Mouse (Mus musculus): ENCODE data around the gene Bag5.
"Not testable (repeated sequence)": the region's sequence is repeated elsewhere in the genome, so short reads cannot be mapped to it uniquely, and the experiment has no call there.

The Bag5 gene

DNA sequence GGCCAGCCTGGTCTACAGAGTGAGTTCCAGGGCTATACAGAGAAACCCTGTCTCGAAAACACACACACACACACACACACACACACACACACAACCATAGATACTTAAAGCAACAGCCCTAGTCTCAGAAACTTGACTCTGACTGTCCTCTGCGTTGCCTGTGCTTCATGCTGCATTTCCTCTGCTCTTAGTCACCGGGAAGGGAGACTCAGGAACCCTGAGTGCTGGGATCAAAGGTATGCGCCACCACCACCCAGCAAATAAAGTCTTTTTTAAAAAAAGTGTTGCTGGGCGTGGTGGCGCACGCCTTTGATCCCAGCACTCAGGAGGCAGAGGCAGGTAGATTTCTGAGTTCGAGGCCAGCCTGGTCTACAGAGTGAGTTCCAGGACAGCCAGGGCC lies 23.6 kb upstream of the Bag5 start:
- DNase-seq (ENCODE audit: extremely low read depth, low read depth): not testable (repeated sequence)

DNA sequence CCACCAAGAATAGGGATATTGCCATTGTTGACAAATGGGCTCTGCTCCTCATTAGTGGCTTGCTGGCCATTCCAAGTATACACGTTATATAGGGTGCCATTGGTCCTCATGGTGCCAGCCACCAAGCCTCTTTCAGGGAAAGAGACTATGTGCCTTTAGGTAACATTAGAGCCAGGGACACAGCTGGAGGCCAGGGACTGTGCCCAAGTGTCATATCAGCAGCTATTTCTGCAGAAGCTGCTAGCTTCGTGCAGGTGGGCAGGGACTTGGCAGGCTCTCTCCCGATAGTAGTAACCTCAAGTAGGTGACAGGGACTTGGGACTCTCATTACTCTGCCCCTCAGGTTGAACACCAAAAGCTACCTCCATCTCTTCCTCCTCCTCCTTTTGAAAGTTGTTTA lies 21.9 kb upstream of the Bag5 start:
- no peak for DNase-seq (ENCODE audit: extremely low read depth, low read depth)

DNA sequence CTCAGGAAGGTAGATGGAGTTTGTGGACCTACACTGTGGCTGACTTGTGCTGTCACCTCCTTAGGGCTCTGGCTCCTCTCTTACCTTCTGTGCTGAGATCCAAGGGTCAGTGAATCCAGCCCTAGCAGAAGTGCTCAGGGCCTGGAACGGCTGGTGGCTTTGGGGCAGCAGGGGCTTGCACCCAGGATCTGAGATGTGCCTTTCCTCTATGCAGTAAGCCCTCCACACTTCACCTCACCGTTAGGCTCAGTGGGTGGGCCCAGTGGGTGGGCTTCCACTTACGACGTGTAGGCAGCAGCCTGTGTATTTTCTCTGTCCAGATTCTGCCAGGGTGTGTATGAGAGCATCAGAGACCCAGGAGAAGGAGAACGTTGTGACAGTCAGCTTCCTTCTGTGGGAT lies 19.9 kb upstream of the Bag5 start:
- no peak for DNase-seq (ENCODE audit: extremely low read depth, low read depth)

DNA sequence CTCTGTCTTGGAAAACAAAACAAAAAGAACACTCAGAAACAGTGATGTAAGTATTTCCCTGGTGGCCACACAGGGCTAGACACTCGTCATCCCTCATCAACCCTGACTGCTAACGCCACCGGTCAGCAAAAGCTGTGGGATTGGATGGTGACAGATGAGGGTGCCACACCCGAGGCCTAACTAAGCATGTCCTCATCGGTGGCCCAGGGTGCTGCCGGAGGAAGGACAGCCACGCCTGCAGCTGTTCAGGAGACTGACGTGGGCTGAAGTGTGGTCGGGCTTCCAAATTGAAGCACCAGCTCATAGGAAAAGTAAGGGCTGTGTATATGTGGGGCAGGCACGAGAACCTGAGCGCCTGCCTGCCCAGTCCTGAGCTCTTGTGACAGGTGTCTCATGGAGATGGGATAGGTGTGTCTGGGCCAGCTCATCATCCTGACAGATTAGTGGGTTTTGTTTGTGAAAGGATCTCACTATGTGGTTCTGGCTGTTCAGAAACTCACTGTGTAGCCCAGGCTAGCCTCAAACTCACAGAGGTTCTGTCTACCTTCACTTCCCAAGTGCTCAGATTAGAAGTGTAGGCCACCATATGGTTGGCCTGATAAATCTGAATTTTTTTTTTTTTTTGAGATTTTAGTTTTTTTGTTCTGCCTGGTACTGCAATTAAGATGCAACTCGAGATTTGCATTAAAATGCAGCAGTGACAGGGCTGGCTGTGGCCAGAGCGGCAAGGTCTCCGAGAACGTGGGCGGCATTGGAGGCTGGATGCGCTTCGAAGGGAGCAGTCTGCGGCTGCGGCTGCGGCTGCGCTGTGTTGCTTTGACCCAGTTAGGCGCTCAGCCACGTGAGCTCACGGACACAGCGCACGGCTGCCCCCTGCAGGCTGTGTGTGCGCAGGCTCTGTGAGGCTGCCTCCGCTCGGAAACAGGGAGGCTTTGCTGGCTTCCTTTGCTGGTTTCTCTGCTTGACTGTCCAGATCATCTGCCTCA lies 19.1 kb upstream of the Bag5 start:
- DNase-seq (ENCODE audit: extremely low read depth, low read depth): peak; percentile 53

DNA sequence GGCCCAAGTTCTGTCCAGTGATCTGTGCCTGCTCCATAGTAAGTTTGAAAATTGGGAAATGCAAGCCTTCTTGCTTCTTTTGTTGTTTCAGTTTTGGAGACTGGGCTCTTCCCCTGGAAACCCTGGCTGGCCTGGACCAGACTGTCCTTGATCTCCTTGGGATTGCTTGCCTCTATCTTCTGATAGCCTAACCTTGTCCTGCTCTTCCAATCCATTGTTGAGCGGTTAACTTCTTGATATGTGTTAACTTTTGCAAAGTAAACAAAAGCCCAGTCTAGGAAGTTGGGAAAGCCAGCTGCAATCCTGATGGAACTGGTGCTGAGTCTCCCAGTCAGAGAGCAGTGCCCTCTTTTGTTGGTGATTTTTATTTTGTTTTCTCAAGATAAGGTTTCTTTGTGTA lies 14.9 kb upstream of the Bag5 start:
- DNase-seq (ENCODE audit: extremely low read depth, low read depth): no peak

DNA sequence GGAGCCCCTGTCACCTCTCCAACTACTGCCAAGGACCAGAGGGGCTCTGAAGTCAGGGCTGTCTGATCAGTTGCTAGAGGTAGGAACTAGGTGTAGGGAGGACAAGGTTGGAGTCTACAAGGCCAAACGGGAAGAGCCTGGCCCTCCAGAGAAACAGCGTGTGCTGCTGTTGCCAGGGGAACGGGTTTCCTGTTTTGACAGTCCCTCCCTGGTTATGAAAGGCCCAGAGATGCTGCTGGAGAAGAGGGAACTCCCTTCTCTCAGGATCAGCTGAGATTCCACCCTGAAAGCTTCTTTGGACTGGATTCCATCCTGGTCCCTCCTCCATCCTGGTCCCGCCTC lies 13.0 kb upstream of the Bag5 start:
- no peak for DNase-seq (ENCODE audit: extremely low read depth, low read depth)

DNA sequence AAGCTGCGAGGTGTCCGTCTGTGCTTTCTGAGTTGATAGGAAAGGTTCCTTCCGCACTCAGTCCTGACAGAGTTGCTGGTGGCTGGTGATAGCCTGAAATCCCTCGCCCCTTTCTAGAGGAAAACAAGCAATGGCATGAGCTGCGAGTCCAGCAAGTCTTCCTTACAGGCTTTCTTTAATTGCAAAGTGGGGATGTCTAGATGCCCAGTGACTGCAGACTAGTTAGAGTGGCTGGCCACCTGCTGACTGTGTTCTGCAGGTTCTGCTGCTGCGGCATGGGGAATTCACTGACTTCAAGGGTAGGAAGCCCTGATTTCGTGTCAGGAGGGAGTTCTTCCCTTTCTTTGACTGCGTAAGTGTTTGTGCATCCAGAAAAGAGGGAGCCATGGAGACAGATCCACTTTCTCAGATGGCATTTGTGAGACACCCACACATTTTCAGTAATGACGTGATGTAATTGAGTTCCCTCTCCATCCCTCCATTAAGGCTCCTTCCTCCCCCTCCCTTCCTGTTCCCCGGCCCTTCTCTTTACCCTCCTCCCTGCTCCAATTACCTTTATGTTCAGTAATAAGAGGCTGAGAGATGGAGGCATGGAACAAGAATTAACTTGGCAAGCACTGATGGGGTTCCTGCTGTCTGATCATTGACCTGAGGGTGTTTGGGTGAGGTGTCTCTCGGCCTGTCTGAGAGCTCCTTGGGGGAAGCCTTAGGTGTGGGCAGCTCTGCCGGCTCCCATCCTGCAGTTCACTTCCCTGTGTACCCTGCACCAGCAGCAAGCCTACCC lies 12.5 kb upstream of the Bag5 start:
- DNase-seq (ENCODE audit: extremely low read depth, low read depth): no peak

DNA sequence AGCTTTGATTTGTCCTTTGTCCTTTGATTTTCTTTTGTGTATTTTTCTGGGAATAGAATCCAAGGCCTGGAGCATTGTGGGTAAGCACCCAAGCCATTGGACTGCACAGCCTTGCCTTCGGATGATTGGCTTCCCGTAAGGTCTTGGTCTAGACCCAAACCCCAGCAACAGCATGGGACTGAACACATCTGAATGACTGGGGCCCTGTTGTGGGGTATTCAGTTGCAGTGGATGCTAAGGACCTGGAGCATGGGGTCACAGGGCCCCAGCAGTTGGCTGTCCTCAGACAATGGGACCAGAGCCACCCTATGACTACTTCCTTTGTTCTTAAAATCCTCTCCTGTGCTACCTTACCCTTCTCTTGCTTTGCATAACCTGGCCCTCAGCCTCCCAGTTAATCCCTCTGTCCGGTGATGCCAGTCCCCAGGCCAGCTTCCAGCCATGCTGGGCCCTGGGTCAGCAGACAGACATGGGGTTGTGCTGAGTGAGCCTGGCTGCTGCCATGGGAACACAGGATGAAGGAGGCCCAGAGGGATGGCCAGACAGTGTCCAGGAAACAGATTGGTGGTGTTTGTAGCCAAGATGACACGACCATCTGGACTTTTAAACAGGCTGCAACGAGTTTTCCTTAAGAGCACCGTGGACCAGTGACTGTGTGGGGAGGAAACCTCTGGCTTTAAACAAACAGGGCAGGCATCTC lies 11.7 kb upstream of the Bag5 start:
- DNase-seq (ENCODE audit: extremely low read depth, low read depth): no peak

DNA sequence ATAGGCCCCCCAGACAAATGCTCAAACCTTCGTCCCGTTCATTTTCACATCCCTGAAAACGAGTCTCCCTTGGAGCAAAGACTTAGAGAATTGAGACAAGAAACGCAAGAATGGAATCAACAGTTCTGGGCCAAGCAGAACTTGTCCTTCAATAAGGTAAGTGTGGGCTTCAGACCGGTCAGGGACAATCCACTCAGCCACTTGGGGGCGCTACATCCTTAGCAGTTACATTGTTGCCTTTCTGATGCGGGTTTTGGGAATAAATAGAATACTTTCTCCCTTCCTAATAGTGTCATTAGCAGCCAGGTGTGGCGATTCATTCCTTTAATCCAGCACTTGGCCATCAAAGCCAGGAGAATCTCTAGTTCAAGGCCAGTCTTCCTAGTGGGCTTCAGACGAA lies 9.6 kb upstream of the Bag5 start:
- DNase-seq (ENCODE audit: extremely low read depth, low read depth): no peak

DNA sequence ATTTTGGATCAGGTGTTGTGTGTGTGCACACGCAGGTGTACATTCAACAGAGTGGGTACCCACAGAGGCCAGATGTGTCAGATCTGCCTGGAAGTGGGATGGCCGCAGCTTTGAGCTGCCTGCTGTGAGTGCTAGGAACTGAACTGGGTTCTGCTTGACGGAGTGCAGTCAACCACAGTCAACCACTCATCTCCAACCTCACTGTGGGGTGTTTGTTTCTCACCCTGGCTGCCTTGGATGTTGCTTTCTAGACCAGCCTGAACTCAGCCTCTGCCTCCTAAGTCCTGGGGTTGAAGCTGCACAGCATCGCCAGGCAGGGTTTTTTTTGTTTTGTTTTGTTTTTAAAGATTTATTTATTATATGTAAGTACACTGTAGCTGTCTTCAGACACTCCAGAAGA lies 7.2 kb upstream of the Bag5 start:
- DNase-seq (ENCODE audit: extremely low read depth, low read depth): no peak

DNA sequence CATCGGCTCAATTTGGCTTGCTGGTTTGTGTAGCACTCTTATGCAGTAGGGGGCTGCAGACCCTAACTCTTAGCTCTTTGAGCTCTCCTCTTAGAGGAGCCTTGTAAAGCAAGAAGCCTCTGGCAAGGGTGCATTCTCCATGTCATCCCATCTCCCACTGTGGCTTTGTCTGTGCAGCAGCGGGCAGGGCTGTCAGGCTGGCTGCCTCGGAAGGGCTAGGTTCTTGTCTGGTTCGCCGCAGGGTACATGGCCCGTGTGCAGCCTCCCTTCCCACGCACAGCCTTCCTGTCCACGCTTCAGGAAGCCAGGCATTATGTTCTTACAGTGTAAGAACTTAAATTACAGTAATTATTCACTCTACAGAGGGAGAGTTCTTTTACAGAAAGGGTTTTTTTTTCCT lies 5.6 kb upstream of the Bag5 start:
- DNase-seq (ENCODE audit: extremely low read depth, low read depth): no peak

DNA sequence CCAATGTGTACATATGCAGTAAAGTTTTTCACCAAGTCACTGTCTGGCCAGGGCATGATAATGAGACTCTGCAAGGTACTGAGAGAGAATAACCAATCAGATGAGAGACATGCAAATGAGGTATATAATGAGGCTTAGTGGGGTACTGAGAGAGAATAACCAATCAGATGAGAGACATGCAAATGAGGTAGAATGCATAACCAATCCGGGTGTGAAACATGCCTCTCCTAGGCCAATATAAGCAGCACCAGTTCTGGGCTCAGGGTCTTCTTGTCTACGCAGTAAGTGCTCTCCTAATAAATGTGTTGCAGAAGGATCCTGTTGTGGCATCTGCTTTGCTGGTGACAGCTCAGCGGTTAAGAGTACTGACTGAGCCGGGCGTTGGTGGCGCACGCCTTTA lies 3.4 kb upstream of the Bag5 start:
- no peak for DNase-seq (ENCODE audit: extremely low read depth, low read depth)

DNA sequence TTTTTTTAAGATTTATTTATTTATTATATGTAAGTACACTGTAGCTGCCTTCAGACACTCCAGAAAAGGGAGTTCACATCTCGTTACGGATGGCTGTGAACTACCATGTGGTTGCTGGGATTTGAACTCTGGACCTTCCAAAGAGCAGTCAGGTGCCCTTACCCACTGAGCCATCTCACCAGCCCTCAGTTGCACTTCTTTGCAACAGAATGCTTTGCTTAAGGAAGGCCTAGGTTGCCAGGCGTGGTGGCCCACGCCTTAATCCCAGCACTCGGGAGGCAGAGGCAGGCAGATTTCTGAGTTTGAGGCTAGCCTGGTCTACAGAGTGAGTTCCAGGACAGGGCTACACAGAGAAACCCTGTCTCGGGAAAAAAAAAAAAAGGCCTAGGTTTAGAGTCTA lies 823 bp upstream of the Bag5 start:
- not testable (repeated sequence) for DNase-seq (ENCODE audit: extremely low read depth, low read depth)

DNA sequence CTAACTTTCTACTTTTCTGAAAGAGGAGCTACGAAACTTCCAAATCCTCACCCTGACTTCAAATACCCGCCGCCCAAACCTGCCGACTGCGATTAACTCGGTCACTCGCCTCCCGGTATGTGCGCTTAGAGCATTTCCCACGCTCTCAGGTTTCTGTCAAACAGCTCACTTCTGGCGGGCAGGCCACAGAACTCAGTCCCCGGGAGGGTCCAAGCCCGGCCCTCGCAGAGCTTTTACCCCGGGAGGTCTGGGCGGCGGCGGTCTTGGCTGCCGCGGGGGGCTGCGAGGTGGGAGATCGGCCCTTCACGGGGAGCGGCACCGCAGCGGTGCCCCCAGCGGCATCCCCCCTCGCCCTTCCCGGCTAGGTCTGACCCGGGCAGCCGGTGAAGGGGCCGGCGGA lies 581 bp downstream of the Bag5 start:
- no peak for DNase-seq (ENCODE audit: extremely low read depth, low read depth)

DNA sequence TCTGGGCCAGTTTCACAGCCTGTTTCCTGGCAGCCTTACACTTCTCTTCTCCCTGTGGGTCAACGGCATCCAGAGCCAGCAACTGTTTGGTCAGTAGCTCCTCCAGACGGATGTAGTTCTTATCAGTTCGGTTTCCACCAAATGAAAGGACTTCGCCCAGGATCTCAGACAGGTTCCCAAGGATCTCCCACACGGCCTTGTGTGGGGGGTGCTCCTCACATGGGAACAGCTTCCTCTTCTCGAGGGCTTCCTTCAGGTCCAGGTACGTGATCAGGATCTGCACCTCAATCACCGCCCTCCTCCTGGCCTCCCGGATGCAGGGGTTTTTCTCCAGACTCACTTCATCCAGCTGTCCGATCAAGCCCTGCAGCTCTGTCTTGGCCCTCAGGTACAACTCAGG lies 3.0 kb downstream of the Bag5 start:
- DNase-seq (ENCODE audit: extremely low read depth, low read depth): no peak

DNA sequence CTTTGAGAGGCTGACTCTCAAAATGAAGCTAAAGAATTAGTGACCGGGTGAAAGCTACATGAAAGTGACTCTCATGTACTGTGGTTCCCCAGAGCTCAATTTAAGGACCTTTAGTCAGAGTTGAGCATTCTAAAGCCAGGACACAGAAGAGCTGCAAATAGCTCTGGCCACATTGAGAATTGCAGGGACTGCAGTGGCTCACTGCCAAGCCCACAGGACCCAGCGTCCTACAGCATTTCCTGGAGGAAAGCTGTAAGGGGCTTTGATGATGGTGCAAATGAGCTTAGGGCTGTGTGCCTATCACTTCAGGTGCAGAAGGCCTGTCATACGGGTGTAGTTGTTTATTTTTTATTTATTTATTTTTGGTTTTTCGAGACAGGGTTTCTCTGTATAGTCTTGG lies 4.9 kb downstream of the Bag5 start:
- DNase-seq (ENCODE audit: extremely low read depth, low read depth): no peak

DNA sequence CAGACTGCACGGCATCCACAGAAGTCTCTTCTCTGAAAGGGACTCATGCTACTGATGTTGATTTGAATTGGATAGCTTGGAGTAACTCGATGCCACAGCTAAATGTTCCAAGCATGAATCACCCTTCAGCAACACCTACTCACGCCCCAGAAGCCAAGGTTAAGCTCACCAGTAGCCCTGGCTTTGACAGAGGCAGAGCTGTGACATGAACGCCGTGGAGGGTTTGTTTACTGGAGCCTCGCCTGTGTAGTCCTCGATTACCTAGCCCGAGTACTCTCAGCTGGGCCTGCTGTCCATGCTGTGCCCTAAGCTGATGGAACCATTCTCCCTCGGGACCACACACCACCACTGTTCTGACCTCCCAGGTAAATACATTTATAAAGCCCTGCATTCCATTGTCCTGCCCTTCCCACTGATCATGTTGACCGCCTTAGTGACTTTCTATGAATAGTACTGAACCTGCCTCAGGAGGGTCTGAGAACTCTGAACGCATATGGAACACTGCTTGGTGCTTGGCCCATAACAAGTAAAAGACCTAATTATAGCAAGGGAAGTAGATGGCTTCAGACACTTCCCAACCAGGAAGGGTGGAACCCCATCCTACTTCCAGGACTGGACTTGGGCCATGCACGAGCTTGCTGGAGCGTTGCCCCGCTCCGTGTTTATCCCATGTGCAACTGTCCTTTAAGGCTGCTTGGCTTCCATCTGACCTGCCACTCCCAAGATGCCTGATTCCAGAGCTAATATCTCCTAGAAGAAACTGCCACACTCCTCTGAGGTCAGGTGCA lies 7.7 kb downstream of the Bag5 start:
- DNase-seq (ENCODE audit: extremely low read depth, low read depth): no peak

DNA sequence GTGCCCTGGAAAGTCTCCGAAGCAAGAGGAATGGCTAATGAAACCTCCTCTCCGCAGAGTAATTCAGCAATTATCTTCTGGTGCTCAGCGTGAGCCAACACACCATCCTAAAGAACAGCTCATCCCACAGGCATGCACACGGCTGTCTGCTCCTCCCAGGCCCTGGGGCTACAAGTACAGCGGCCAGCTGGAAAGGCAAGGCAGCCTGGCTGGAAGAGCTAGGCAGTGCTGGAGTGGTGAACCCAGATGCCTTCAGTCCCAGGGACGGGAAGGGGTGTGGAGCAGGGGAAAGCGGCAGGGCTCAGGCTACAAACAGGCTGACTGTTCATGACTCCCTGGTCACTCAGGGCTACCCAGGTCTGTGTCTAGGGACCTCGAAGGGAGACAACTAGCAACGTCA lies 8.4 kb downstream of the Bag5 start:
- DNase-seq (ENCODE audit: extremely low read depth, low read depth): no peak

DNA sequence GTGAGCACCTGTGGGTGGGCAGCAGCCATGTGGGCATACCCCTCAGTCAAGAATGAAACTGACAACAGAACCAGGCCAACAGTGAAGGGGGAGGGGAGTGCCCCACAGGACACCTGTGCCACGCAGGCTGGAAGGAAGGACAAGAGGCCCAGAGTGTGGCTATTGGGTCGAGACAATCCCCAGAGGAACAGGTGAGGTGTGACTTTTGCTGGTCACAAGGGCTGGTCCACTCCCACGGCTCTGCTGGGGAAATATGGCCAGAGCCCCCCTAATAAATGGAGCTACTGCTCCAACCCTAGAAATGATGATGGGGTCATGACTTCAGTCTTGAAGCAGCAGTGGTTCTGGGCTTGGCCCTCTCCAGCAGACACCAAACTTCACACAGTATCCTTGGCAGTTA lies 9.8 kb downstream of the Bag5 start:
- DNase-seq (ENCODE audit: extremely low read depth, low read depth): no peak

DNA sequence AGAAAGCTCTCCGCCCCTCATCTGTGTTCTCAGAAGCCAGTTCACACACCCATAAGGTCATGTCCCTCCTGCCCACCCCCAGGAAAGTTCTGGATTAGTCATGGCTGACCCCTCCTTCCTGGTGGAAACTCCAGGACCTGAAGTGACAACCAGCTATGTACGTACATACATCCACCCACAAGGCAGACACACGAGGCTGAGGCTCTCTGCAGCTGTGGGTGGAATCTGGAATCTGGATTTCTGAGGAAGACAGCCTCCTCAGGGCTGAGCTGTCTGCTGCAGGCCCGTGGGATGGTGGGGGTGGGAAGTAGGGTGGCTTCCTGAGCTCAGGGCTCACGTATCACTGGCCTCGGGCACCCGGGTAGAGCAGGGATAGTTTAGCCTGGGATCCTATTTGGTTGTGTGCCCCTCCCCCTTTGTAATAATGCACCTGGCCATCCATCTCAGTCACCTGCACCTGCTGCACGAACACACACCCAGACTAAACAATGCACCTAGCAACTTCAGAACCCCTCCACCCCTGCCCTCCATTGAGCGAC lies 12.1 kb downstream of the Bag5 start:
- no peak for DNase-seq (ENCODE audit: extremely low read depth, low read depth)

DNA sequence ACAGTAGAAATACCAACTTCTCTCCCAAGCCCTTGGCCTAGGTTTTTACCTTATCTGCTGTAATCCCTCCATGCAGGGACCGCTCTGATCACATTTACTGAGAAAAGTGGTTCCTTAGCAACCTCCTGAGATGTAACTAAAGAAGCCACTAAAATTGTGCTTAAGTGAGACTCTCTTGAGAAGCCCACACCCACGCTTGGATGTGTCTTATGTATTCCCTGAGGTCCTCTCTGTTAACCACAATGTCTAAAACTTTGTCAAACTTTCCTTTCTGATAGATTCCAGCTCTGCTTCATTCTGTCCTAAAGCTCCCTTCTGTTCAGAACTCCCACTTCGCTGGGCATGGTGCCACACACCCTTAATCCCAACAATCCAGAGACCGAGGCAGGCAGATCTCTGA lies 13.5 kb downstream of the Bag5 start:
- DNase-seq (ENCODE audit: extremely low read depth, low read depth): no peak
